Mouse (Mus musculus): ENCODE measurements around the gene Zbtb34. TPM values are rescaled to one million over a fixed set of nuclear protein-coding genes. Genes with fewer than 3 reads are reported as not detected.

Zbtb34 gene
- total RNA-seq, 2 experiments from 2014 or later, result 11.4 to 24.6 TPM

- ATAC-seq (replicated peaks; ENCODE audit: poor library complexity), result peak; percentile 92
Measured at GRCm38 (mm10) chr2:33359184-33359583, 71.9 kb downstream of the Zbtb34 start.

- no peak for ATAC-seq (replicated peaks; ENCODE audit: poor library complexity)
Measured at GRCm38 (mm10) chr2:33357250-33357838, 73.8 kb downstream of the Zbtb34 start.

Other genes with a start within 250 kb of the Zbtb34 start
- gene Angptl2, start 215.3 kb downstream of the Zbtb34 start, total RNA-seq (2015), result 0.74 and 0.78 TPM in 2 replicates
- 1.7 and 2.4 TPM in 2 replicates for gene Angptl2, start 215.3 kb downstream of the Zbtb34 start, total RNA-seq (2017)
- 1.7 and 2.4 TPM in 2 replicates for gene Ralgps1, start 59.8 kb downstream of the Zbtb34 start, total RNA-seq (2015)
- 0.42 and 0.68 TPM in 2 replicates for gene Ralgps1, start 59.8 kb downstream of the Zbtb34 start, total RNA-seq (2017)
- gene Zbtb43, start 37.2 kb upstream of the Zbtb34 start, total RNA-seq (2015), result 8.0 and 8.8 TPM in 2 replicates
- 8.0 and 10.5 TPM in 2 replicates for gene Zbtb43, start 37.2 kb upstream of the Zbtb34 start, total RNA-seq (2017)
- not detected in 2 replicates for gene Lmx1b, start 209.2 kb upstream of the Zbtb34 start, total RNA-seq (2015)
- gene Lmx1b, start 209.2 kb upstream of the Zbtb34 start, total RNA-seq (2017), result not detected in 2 replicates

All from megakaryocyte progenitor cell, adult 5-6 weeks (primary cell).